Mouse (Mus musculus): ENCODE data around the gene Wdr5b.

GRCm38 (mm10) chr16:36043964-36044363 lies 3.0 kb downstream of the Wdr5b start:
- TF ChIP-seq CTCF (IDR thresholded peaks at IDR 0.05; ENCODE audit: low read depth): no peak
- no peak for TF ChIP-seq EP300 (optimal IDR thresholded peaks at IDR 0.05)
